Mouse (Mus musculus): Measurements from ENCODE around the gene Adgrd1. TPM values are rescaled to one million over a fixed set of nuclear protein-coding genes. Genes with fewer than 3 reads are reported as not detected.

Gene Adgrd1
- total and polyA plus RNA-seq, 2 experiments from 2014 or later: 0.21 to 0.52 TPM

GRCm38 (mm10) chr5:129243120-129243519 lies 146.6 kb downstream of the Adgrd1 start:
- Histone ChIP-seq H3K9ac (replicated peaks; ENCODE audit: low read length) (no peak overlapping the region), H3K4me3 (ENCODE audit: low read length) (no peak overlapping the region), H3K27ac (no peak overlapping the region), H3K4me2 (ENCODE audit: low read depth, low read length) (no peak overlapping the region), H3K4me1 (ENCODE audit: insufficient read depth, low read length) (peaks cover 9% of the 10 kb centered on the region; the same call in 1 of the 2 replicates), H3K9me3 (ENCODE audit: low read length) (no peaks in the 10 kb centered on the region), H3K27me3 (ENCODE audit: insufficient read depth, low read length) (no peaks in the 10 kb centered on the region), H3K36me3 (ENCODE audit: insufficient read depth, low read length) (no peaks in the 10 kb centered on the region)
- no peak for DNase-seq (ENCODE audit: low spot score)
- 71% methylated on average over 4 of the region's 4 CpGs for WGBS
- ATAC-seq: no peak
- TF ChIP-seq CTCF (IDR thresholded peaks at IDR 0.05; ENCODE audit: low read depth): no peak

- no peak overlapping the region for H3K9ac ChIP-seq (replicated peaks; ENCODE audit: low read length)
Observed at GRCm38 (mm10) chr5:129244392-129244791, 147.8 kb downstream of the Adgrd1 start.

GRCm38 (mm10) chr5:129249080-129249479 lies 152.5 kb downstream of the Adgrd1 start:
- Histone ChIP-seq H3K36me3 (ENCODE audit: insufficient read depth, low read length) (no peaks in the 10 kb centered on the region), H3K4me2 (ENCODE audit: low read depth, low read length) (no peak overlapping the region), H3K9ac (replicated peaks; ENCODE audit: low read length) (no peak overlapping the region), H3K4me3 (ENCODE audit: low read length) (no peak overlapping the region), H3K9me3 (ENCODE audit: low read length) (no peaks in the 10 kb centered on the region), H3K4me1 (ENCODE audit: insufficient read depth, low read length) (peaks cover 4% of the 10 kb centered on the region; the same call in 1 of the 2 replicates), H3K27me3 (ENCODE audit: insufficient read depth, low read length) (no peaks in the 10 kb centered on the region), H3K27ac (no peak overlapping the region)
- no peak for DNase-seq (ENCODE audit: low spot score)
- no peak for ATAC-seq
- no peak for TF ChIP-seq CTCF (IDR thresholded peaks at IDR 0.05; ENCODE audit: low read depth)
- WGBS: 78% methylated on average over 8 of the region's 8 CpGs

More at GRCm38 (mm10) chr5:129244392-129244791, 147.8 kb downstream of the Adgrd1 start:
- Histone ChIP-seq H3K27ac (no peak overlapping the region), H3K4me3 (ENCODE audit: low read length) (no peak overlapping the region), H3K4me1 (ENCODE audit: insufficient read depth, low read length) (peaks cover 9% of the 10 kb centered on the region; the same call in 1 of the 2 replicates), H3K9me3 (ENCODE audit: low read length) (no peaks in the 10 kb centered on the region), H3K36me3 (ENCODE audit: insufficient read depth, low read length) (no peaks in the 10 kb centered on the region), H3K27me3 (ENCODE audit: insufficient read depth, low read length) (no peaks in the 10 kb centered on the region), H3K4me2 (ENCODE audit: low read depth, low read length) (no peak overlapping the region)
- TF ChIP-seq CTCF (IDR thresholded peaks at IDR 0.05; ENCODE audit: low read depth): no peak
- WGBS: 45% methylated on average over 5 of the region's 5 CpGs
- no peak for ATAC-seq
- no peak for DNase-seq (ENCODE audit: low spot score)

Other genes with a start within 250 kb of the Adgrd1 start
- 18.9 and 20.9 TPM in 2 replicates for gene Rimbp2, start 143.3 kb upstream of the Adgrd1 start, total RNA-seq (2014; rRNA removed)
- gene Rimbp2, start 143.3 kb upstream of the Adgrd1 start, polyA plus RNA-seq (2015; fragmentation: Nextera tagmentation; extraction: Ambion mirVana): 4.5 and 4.6 TPM in 2 replicates
- gene Stx2, start 88.2 kb upstream of the Adgrd1 start, total RNA-seq (2014; rRNA removed): 14.1 and 16.3 TPM in 2 replicates
- 11.9 and 15.0 TPM in 2 replicates for gene Stx2, start 88.2 kb upstream of the Adgrd1 start, polyA plus RNA-seq (2015; fragmentation: Nextera tagmentation; extraction: Ambion mirVana)
- 156 and 159 TPM in 2 replicates for gene Ran, start 76.7 kb upstream of the Adgrd1 start, total RNA-seq (2014; rRNA removed)
- 304 and 314 TPM in 2 replicates for gene Ran, start 76.7 kb upstream of the Adgrd1 start, polyA plus RNA-seq (2015; fragmentation: Nextera tagmentation; extraction: Ambion mirVana)

Measured in hindbrain, postnatal 0 days (tissue).